Mouse (Mus musculus) embryonic facial prominence, embryonic 11.5 days (tissue): ENCODE measurements at regions not wholly inside any gene's neighbourhood (a gene's known extent, or its start where the extent isn't known, plus 50 kb on each side); places are given as distances from the start of the nearest gene placed in this dataset.

Experiments
- ATAC-seq: fragments of 200-750 bp; cut with Nextera tagmentation; replicated peaks from 2 replicates; pipeline ENCODE4 v1.8.0; 2017; ENCODE audit warnings: low read depth; ENCODE audit not compliant: insufficient number of reproducible peaks, low FRiP score, low TSS enrichment
- DNase-seq: peaks from one replicate; pipeline ENCODE4 v3.0.0-alpha.2; 2015; ENCODE audit warnings: low spot score
- H3K27ac ChIP-seq: fragments of 300-500 bp; sonication (generic); replicated peaks from 2 replicates; pipeline ENCODE4 v1.5.1; 2014; ENCODE audit warnings: mild to moderate bottlenecking, low read depth, low read length, control low read depth
- H3K27me3 ChIP-seq: fragments of 300-500 bp; sonication (generic); 2 replicates; pipeline ENCODE4 v1.6.1; 2014; ENCODE audit warnings: mild to moderate bottlenecking, low read length, moderate library complexity, mixed read lengths; ENCODE audit not compliant: control insufficient read depth, insufficient read depth
- H3K36me3 ChIP-seq: fragments of 300-500 bp; sonication (generic); replicated peaks from 2 replicates; pipeline ENCODE4 v1.6.1; 2014; ENCODE audit warnings: low read depth, mild to moderate bottlenecking, low read length, moderate library complexity, mixed read lengths; ENCODE audit not compliant: control insufficient read depth, insufficient read depth
- H3K4me1 ChIP-seq: fragments of 300-500 bp; sonication (generic); 2 replicates; pipeline ENCODE4 v1.6.1; 2014; ENCODE audit warnings: low read length, mixed read lengths; ENCODE audit not compliant: control insufficient read depth, insufficient read depth
- H3K4me2 ChIP-seq: fragments of 300-500 bp; sonication (generic); 2 replicates; pipeline ENCODE4 v1.6.1; 2014; ENCODE audit warnings: low read depth, mild to moderate bottlenecking, control low read depth, low read length, moderate library complexity
- H3K4me3 ChIP-seq: fragments of 300-500 bp; sonication (generic); 2 replicates; pipeline ENCODE4 v1.5.1; 2014; ENCODE audit warnings: low read depth, low read length, control low read depth
- H3K9ac ChIP-seq: fragments of 300-500 bp; sonication (generic); replicated peaks from 2 replicates; pipeline ENCODE4 v1.6.1; 2014; ENCODE audit warnings: mild to moderate bottlenecking, control low read depth, low read length
- H3K9me3 ChIP-seq: fragments of 300-500 bp; sonication (generic); replicated peaks from 2 replicates; pipeline ENCODE4 v1.6.1; 2016; ENCODE audit warnings: mild to moderate bottlenecking, low read length, inconsistent platforms, mixed read lengths; ENCODE audit not compliant: control insufficient read depth
- WGBS: fragments of 180-500 bp; shearing (Covaris S2); extraction: QIAGEN DNeasy Blood & Tissue Kit; methylation state at CpG from one replicate; pipeline ENCODE4 v1.1.7; 2014; 5-methylcytosine and 5-hydroxymethylcytosine counted together

- Histone ChIP-seq H3K9me3 (no peaks in the 10 kb centered on the region), H3K4me2 (no peak overlapping the region), H3K4me3 (no peak overlapping the region), H3K9ac (no peak overlapping the region), H3K27ac (no peak overlapping the region), H3K36me3 (no peaks in the 10 kb centered on the region), H3K4me1 (no peaks in the 10 kb centered on the region), H3K27me3 (no peaks in the 10 kb centered on the region)
- 91% methylated on average over 1 of the region's 1 CpGs for WGBS
- no peak for DNase-seq
- no peak for ATAC-seq
Observed at GRCm38 (mm10) chr3:105211023-105211422, 144.4 kb downstream of the 4930564D02Rik start.

- no peak overlapping the region for H3K4me3 ChIP-seq
- DNase-seq (no peak), ATAC-seq (no peak)
- H3K9me3 ChIP-seq: no peaks in the 10 kb centered on the region
- H3K4me2 ChIP-seq: no peak overlapping the region
- no peaks in the 10 kb centered on the region for H3K27me3 ChIP-seq
- WGBS: 76% methylated on average over 3 of the region's 3 CpGs
- H3K9ac ChIP-seq: no peak overlapping the region
- H3K36me3 ChIP-seq: no peaks in the 10 kb centered on the region
- H3K4me1 ChIP-seq: no peaks in the 10 kb centered on the region
- no peak overlapping the region for H3K27ac ChIP-seq
Observed at GRCm38 (mm10) chr3:105211726-105212125, 145.1 kb downstream of the 4930564D02Rik start.

- H3K36me3 ChIP-seq: no peaks in the 10 kb centered on the region
- H3K4me3 ChIP-seq: no peak overlapping the region
- peak; percentile 6 for DNase-seq
- H3K27me3 ChIP-seq: no peaks in the 10 kb centered on the region
- H3K27ac ChIP-seq: no peak overlapping the region
- H3K4me1 ChIP-seq: no peaks in the 10 kb centered on the region
- ATAC-seq: no peak
- no peak overlapping the region for H3K9ac ChIP-seq
- WGBS: 29% methylated on average over 4 of the region's 4 CpGs
- H3K4me2 ChIP-seq: no peak overlapping the region
- H3K9me3 ChIP-seq: no peaks in the 10 kb centered on the region
Observed at GRCm38 (mm10) chr3:105214867-105215266, 148.2 kb downstream of the 4930564D02Rik start.

GRCm38 (mm10) chr3:105215729-105216128 lies 149.1 kb downstream of the 4930564D02Rik start:
- Histone ChIP-seq H3K27ac (no peak overlapping the region), H3K4me3 (no peak overlapping the region), H3K9me3 (no peaks in the 10 kb centered on the region), H3K9ac (no peak overlapping the region), H3K36me3 (no peaks in the 10 kb centered on the region), H3K4me1 (no peaks in the 10 kb centered on the region), H3K27me3 (no peaks in the 10 kb centered on the region), H3K4me2 (no peak overlapping the region)
- WGBS: 25% methylated on average over 7 of the region's 7 CpGs
- ATAC-seq: no peak
- DNase-seq: peak; percentile 16

GRCm38 (mm10) chr3:105219630-105220029 lies 153.0 kb downstream of the 4930564D02Rik start:
- H3K9me3 ChIP-seq: no peaks in the 10 kb centered on the region
- no peaks in the 10 kb centered on the region for H3K36me3 ChIP-seq
- H3K4me1 ChIP-seq: no peaks in the 10 kb centered on the region
- H3K4me3 ChIP-seq: no peak overlapping the region
- H3K9ac ChIP-seq: no peak overlapping the region
- no peak overlapping the region for H3K27ac ChIP-seq
- no peak overlapping the region for H3K4me2 ChIP-seq
- H3K27me3 ChIP-seq: no peaks in the 10 kb centered on the region
- 74% methylated on average over 3 of the region's 3 CpGs for WGBS
- DNase-seq (no peak), ATAC-seq (no peak)

- WGBS: 71% methylated on average over 1 of the region's 1 CpGs
- DNase-seq: no peak
Observed at GRCm38 (mm10) chr3:105220641-105221040, 154.0 kb downstream of the 4930564D02Rik start.

GRCm38 (mm10) chr3:105222925-105223324 lies 156.3 kb downstream of the 4930564D02Rik start:
- H3K27ac ChIP-seq: no peak overlapping the region
- no peaks in the 10 kb centered on the region for H3K36me3 ChIP-seq
- no peak overlapping the region for H3K9ac ChIP-seq
- no peak for DNase-seq
- 67% methylated on average over 3 of the region's 3 CpGs for WGBS
- H3K4me3 ChIP-seq: no peak overlapping the region
- no peaks in the 10 kb centered on the region for H3K27me3 ChIP-seq
- no peak overlapping the region for H3K4me2 ChIP-seq
- ATAC-seq: no peak
- H3K9me3 ChIP-seq: no peaks in the 10 kb centered on the region
- H3K4me1 ChIP-seq: no peaks in the 10 kb centered on the region

More at GRCm38 (mm10) chr3:105220641-105221040, 154.0 kb downstream of the 4930564D02Rik start:
- Histone ChIP-seq H3K4me3 (no peak overlapping the region), H3K27me3 (no peaks in the 10 kb centered on the region), H3K4me2 (no peak overlapping the region), H3K27ac (no peak overlapping the region), H3K9me3 (no peaks in the 10 kb centered on the region), H3K4me1 (no peaks in the 10 kb centered on the region), H3K9ac (no peak overlapping the region), H3K36me3 (no peaks in the 10 kb centered on the region)
- ATAC-seq: no peak

- H3K36me3 ChIP-seq: no peaks in the 10 kb centered on the region
- H3K9ac ChIP-seq: no peak overlapping the region
- WGBS: 75% methylated on average over 4 of the region's 4 CpGs
- no peak overlapping the region for H3K4me3 ChIP-seq
- ATAC-seq: no peak
- no peak overlapping the region for H3K4me2 ChIP-seq
- no peaks in the 10 kb centered on the region for H3K4me1 ChIP-seq
- no peak overlapping the region for H3K27ac ChIP-seq
- H3K9me3 ChIP-seq: no peaks in the 10 kb centered on the region
- no peaks in the 10 kb centered on the region for H3K27me3 ChIP-seq
- DNase-seq: no peak
Observed at GRCm38 (mm10) chr3:105223671-105224070, 157.0 kb downstream of the 4930564D02Rik start.
